Mouse (Mus musculus) liver, embryonic 14.5 days (tissue): ENCODE measurements around the gene Bbs9.

ENCODE experiments used
- CTCF ChIP-seq: IDR thresholded peaks from 2 replicates; pipeline ENCODE4 v1.5.1; 2016; ENCODE audit warnings: antibody characterized with exemption, low read depth, control low read depth
- EP300 ChIP-seq: IDR thresholded peaks from 2 replicates; pipeline ENCODE4 v1.6.1; 2016; ENCODE audit warnings: antibody characterized with exemption, low read depth

- no peak for TF ChIP-seq EP300
- no peak for TF ChIP-seq CTCF
These were observed 152.4 kb downstream of the Bbs9 start for GRCm38 (mm10) chr9:22627912-22628311.
